Mouse (Mus musculus) brain, embryonic 14.5 days (tissue): ENCODE measurements around the gene Atp6v0a1. TPM values are rescaled to one million over a fixed set of nuclear protein-coding genes. Genes with fewer than 3 reads are reported as not detected.

Source experiments
- DNase-seq: peaks from one replicate; pipeline ENCODE4 v3.0.0-alpha.2; 2011; ENCODE audit warnings: low read depth
- CTCF ChIP-seq: fragments of 200-500 bp; IDR thresholded peaks from 2 replicates; pipeline ENCODE4 v1.5.1; 2012; ENCODE audit warnings: inconsistent platforms, mild to moderate bottlenecking, moderate library complexity, borderline replicate concordance; ENCODE audit not compliant: insufficient read depth, insufficient read length; ENCODE audit errors: extremely low read depth
- POLR2A ChIP-seq: fragments of 200-500 bp; IDR thresholded peaks from 2 replicates; pipeline ENCODE4 v1.6.1; 2012; ENCODE audit warnings: mild to moderate bottlenecking, inconsistent platforms, borderline replicate concordance; ENCODE audit not compliant: poor library complexity, insufficient read depth, insufficient read length, severe bottlenecking; ENCODE audit errors: extremely low read depth
- polyA plus RNA-seq: library from polyadenylated mRNA; depleted of rRNA; stranded (reverse); fragments of >200 nt; gene quantifications from 2 replicates; pipeline ENCODE4 v1.2.3, GENCODE M21; 2012; rRNA removed

The Atp6v0a1 gene
- polyA plus RNA-seq, 1 experiment, result 197 TPM

DNA sequence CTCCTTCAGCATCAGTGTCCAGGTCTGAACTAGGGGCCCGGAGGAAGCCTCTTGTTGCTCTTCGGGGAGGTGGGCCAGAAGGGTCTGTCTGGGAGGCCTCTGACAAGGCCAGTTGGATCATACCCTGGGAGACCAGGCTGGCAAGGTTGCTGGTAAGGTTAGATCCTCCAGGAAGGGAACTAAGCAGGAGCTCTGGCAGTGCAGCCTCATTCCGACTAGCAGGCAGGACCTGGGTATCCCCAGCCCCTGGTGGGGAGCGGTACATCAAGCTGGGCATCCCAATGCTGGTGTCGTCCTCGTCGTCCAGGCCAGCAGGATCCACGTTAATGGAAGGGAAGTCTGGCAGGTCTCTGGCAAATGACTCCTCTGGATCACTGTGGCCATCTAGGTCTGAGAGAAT, 89.0 kb downstream of the Atp6v0a1 start:
- TF ChIP-seq CTCF (no peak), POLR2A (no peak)

DNA sequence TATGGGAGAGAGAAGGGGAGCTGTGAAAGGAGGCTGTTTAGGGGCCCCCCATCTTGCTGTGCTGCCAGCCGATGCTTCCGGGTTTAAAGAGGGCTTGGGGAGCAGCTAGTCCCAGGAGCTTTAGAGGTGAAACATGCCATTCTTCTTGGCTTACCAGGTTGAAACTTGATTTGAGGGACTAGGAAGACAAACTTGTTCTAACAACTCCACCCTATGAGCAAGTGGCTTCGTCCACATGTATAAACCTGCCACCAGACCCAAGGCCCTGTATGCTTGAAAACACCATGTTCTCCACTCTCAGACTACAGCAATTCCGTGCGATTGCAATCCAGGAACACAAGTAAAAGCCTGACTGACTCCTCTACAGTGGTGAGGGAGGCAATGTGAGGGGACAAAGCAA, 93.8 kb downstream of the Atp6v0a1 start:
- DNase-seq, result no peak
- TF ChIP-seq CTCF (no peak), POLR2A (no peak)

More for the DNA sequence above, 89.0 kb downstream of the Atp6v0a1 start:
- no peak for DNase-seq

DNA sequence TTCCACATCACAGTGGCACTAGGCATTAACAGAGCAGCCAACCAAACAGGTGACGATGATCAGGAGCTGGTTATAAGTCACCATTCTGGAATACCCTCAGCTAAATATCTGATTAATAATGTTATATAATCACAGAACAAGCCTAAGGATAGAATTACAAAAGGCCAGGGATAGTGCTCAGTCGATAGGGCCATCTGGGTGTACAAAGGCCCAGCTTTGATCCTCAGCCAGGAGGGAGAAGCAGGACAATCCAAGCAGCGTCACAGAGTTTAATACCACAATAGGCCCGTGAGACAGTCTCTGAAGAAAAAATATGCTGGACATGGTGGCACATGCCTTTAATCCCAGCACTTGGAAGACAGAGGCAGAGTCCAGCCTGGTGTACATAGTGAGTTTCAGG, 100.1 kb downstream of the Atp6v0a1 start:
- no peak for DNase-seq
- TF ChIP-seq CTCF, result no peak
- no peak for TF ChIP-seq POLR2A

DNA sequence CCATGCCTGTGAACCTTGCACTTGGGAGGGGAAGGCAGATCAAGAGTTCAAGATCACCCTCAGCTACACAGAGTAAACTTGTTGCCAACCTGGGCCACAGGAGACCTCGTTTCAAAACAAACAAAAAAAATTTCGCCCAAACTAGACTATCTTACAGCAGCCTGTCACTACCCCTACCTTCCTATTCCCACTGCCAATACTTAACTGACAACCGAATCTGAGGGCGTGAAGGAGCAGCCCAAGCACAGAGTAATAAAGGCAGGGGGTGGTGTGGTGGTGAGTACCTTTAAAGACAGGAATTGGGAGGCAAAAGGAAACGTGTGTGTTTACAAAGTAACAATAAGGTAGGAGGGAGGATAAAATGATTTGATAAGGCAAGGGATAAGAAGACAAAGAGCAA, 101.5 kb downstream of the Atp6v0a1 start:
- no peak for TF ChIP-seq POLR2A
- TF ChIP-seq CTCF, result no peak

DNA sequence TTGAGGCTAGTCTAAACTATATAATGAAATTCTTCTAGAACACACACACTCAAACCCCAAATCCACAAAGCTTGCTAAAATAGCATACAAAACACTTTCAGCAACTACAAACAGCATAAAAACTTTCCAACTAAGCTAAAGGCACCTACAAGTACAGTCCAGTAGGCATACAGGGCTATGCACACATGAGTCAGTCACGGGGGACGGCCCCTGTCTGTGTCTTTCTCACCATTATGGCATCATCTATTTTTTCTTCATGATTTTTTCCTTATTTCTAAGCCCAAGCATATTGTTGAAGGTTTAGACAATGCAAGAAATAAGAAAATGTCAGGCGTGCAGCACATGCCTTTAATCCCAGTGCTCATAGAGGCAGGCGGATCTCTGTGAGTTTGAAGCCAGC, 101.9 kb downstream of the Atp6v0a1 start:
- TF ChIP-seq CTCF (no peak), POLR2A (no peak)
- no peak for DNase-seq

More for the DNA sequence above, 101.5 kb downstream of the Atp6v0a1 start:
- no peak for DNase-seq

DNA sequence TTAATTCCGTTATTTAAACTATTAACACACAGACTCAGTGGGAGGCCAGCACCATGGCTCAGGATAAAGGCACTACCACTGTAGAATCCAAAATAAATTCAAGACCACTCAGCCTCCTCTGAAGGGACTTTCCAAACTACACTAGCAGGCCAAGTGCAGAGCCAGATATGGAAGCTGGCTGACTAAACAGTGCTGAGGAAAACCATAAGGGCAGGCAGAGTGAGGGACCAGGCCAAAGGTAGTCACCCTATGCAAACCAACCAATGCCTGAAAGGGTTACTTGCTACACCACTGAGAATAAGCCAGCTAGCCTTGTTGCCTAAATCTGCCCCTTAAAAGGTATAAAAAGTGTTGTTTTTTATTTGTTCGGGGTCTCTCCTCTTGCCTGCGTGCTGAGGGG, 102.9 kb downstream of the Atp6v0a1 start:
- TF ChIP-seq CTCF, result no peak
- no peak for TF ChIP-seq POLR2A
- no peak for DNase-seq

Other genes starting within 250 kb of the Atp6v0a1 start
- gene Kcnh4, start 249.5 kb upstream of the Atp6v0a1 start, polyA plus RNA-seq, result 33.1 and 36.4 TPM in 2 replicates
- gene Hcrt, start 246.5 kb upstream of the Atp6v0a1 start, polyA plus RNA-seq, result 0.45 and 0.91 TPM in 2 replicates
- gene Ghdc, start 238.5 kb upstream of the Atp6v0a1 start, polyA plus RNA-seq, result 5.5 and 7.7 TPM in 2 replicates
- gene Stat5b, start 158.7 kb upstream of the Atp6v0a1 start, polyA plus RNA-seq, result 16.4 and 21.5 TPM in 2 replicates
- 1.4 and 2.1 TPM in 2 replicates for gene Stat5a, start 150.1 kb upstream of the Atp6v0a1 start, polyA plus RNA-seq
- 29.1 and 36.9 TPM in 2 replicates for gene Stat3, start 69.9 kb upstream of the Atp6v0a1 start, polyA plus RNA-seq
- gene Cavin1, start 38.6 kb upstream of the Atp6v0a1 start, polyA plus RNA-seq, result 10.5 and 24.4 TPM in 2 replicates
- gene Naglu, start 60.6 kb downstream of the Atp6v0a1 start, polyA plus RNA-seq, result 11.9 and 12.5 TPM in 2 replicates
- 0.50 and 0.78 TPM in 2 replicates for gene Hsd17b1, start 69.0 kb downstream of the Atp6v0a1 start, polyA plus RNA-seq
- gene Coasy, start 73.1 kb downstream of the Atp6v0a1 start, polyA plus RNA-seq, result 49.1 and 77.5 TPM in 2 replicates
- gene Mlx, start 77.8 kb downstream of the Atp6v0a1 start, polyA plus RNA-seq, result 57.7 and 78.3 TPM in 2 replicates
- 19.4 and 24.2 TPM in 2 replicates for gene Psmc3ip, start 86.0 kb downstream of the Atp6v0a1 start, polyA plus RNA-seq
- 79.0 and 82.7 TPM in 2 replicates for gene Retreg3, start 110.4 kb downstream of the Atp6v0a1 start, polyA plus RNA-seq
- gene Tubg1, start 110.5 kb downstream of the Atp6v0a1 start, polyA plus RNA-seq, result 15.5 and 35.5 TPM in 2 replicates
- gene Tubg2, start 146.5 kb downstream of the Atp6v0a1 start, polyA plus RNA-seq, result 25.3 and 30.7 TPM in 2 replicates
- 2.7 and 6.9 TPM in 2 replicates for gene Cntnap1, start 161.1 kb downstream of the Atp6v0a1 start, polyA plus RNA-seq
- gene Plekhh3, start 161.9 kb downstream of the Atp6v0a1 start, polyA plus RNA-seq, result 9.5 and 12.0 TPM in 2 replicates
- 0.19 and 0.20 TPM in 2 replicates for gene Ccr10, start 166.0 kb downstream of the Atp6v0a1 start, polyA plus RNA-seq
- 27.2 and 29.3 TPM in 2 replicates for gene Ezh1, start 217.0 kb downstream of the Atp6v0a1 start, polyA plus RNA-seq
- 67.7 and 79.6 TPM in 2 replicates for gene Ramp2, start 236.6 kb downstream of the Atp6v0a1 start, polyA plus RNA-seq
- gene Vps25, start 244.3 kb downstream of the Atp6v0a1 start, polyA plus RNA-seq, result 55.2 and 69.3 TPM in 2 replicates